ENCODE assay signal across 19 mouse cellular contexts in the genomic region with DNA sequence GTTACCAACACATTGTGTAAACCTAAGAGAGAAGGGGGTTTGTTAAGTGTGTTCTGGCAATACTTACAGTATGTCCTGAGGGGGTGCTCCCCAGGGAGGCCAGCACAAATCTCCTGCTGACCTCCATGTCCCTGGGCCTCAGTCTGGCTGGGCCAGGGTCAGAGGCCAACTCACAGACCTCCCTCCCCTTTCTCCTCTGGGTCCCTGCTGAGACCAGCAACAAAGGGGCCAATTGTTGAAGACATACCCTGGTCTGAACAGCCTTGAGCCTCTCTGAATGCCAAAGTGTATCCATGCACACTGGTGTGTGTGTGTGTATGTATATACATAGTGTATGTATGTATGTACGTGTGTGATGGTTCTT.
DNase-seq lines count a peak whose midpoint lies in the region; ATAC-seq and TF ChIP-seq lines count a peak whose summit lies in the region.
"Had no signal": no experiment of that assay in that cellular context is flagged by ENCODE, and none has a peak within 500 bp of the region (broad histone marks: within the 10 kb centered on the region; RNA-seq: fewer than 3 reads in every experiment).

No protein-coding gene starts in this region.

- peak; percentile 81 for DNase-seq in midbrain, embryonic 10.5 days (ENCODE audit: low spot score)
- DNase-seq in kidney, postnatal 0 days (ENCODE audit: low spot score) = no peak
- peak; percentile 64 for DNase-seq in retina, embryonic 14.5 days (ENCODE audit: low spot score)
- DNase-seq in cerebellum, adult 11-12 months = no peak
- no peak for DNase-seq in frontal cortex, postnatal 25 days (ENCODE audit: low spot score in 2 of 2)
- DNase-seq: adrenal gland, postnatal 10 days; cerebellum, postnatal 14 days; gastrocnemius, postnatal 14 days; left cerebral cortex, postnatal 4 days; lung, adult 2 months; right cerebral cortex, adult 18-20 months; thymus, adult 2 months had no signal

- H3K4me3 ChIP-seq in midbrain, embryonic 10.5 days = peak overlapping the region; percentile 14; the same call in 1 of the 2 replicates
- H3K4me3 ChIP-seq in midbrain, embryonic 13.5 days (replicated peaks) = no peak overlapping the region
- H3K4me3 ChIP-seq in embryonic facial prominence, embryonic 13.5 days = no peak overlapping the region
- no peak overlapping the region for H3K4me3 ChIP-seq in kidney, postnatal 0 days (replicated peaks; ENCODE audit: low read depth, low read length)
- H3K4me3 ChIP-seq: heart, embryonic 13.5 days; midbrain, embryonic 12.5 days; neural tube, embryonic 12.5 days had no signal

- peaks cover 48% of the 10 kb centered on the region for H3K4me1 ChIP-seq in midbrain, embryonic 10.5 days
- peaks cover 10% of the 10 kb centered on the region for H3K4me1 ChIP-seq in midbrain, embryonic 13.5 days (replicated peaks)
- peaks cover 46% of the 10 kb centered on the region for H3K4me1 ChIP-seq in embryonic facial prominence, embryonic 13.5 days
- peaks cover 13% of the 10 kb centered on the region for H3K4me1 ChIP-seq in kidney, postnatal 0 days (replicated peaks; ENCODE audit: insufficient read depth, low read length)

- H3K9ac ChIP-seq in midbrain, embryonic 13.5 days (replicated peaks) = no peak overlapping the region
- H3K9ac ChIP-seq in embryonic facial prominence, embryonic 13.5 days = no peak overlapping the region
- no peak overlapping the region for H3K9ac ChIP-seq in kidney, postnatal 0 days (ENCODE audit: low read depth, low read length)
- H3K9ac ChIP-seq: heart, embryonic 13.5 days; hindbrain, embryonic 14.5 days; midbrain, embryonic 12.5 days; neural tube, embryonic 12.5 days had no signal

- WGBS in midbrain, embryonic 10.5 days = 8% methylated on average over 1 of the region's 1 CpGs
- 8% methylated on average over 1 of the region's 1 CpGs for WGBS in midbrain, embryonic 13.5 days
- WGBS in embryonic facial prominence, embryonic 13.5 days = 16% methylated on average over 1 of the region's 1 CpGs
- WGBS in kidney, postnatal 0 days = 47% methylated on average over 1 of the region's 1 CpGs

- H3K27ac ChIP-seq in midbrain, embryonic 10.5 days (replicated peaks) = peak overlapping the region; percentile 79
- H3K27ac ChIP-seq in midbrain, embryonic 13.5 days = no peak overlapping the region
- H3K27ac ChIP-seq in embryonic facial prominence, embryonic 13.5 days = peak overlapping the region; percentile 60; the same call in 1 of the 2 replicates
- H3K27ac ChIP-seq in kidney, postnatal 0 days = peak overlapping the region; percentile 26; the same call in 1 of the 2 replicates
- H3K27ac ChIP-seq: heart, embryonic 13.5 days; hindbrain, embryonic 14.5 days; midbrain, embryonic 12.5 days; neural tube, embryonic 12.5 days had no signal

- H3K27me3 ChIP-seq in midbrain, embryonic 10.5 days (ENCODE audit: low read depth, poor library complexity, severe bottlenecking) = peaks cover 22% of the 10 kb centered on the region
- no peaks in the 10 kb centered on the region for H3K27me3 ChIP-seq in midbrain, embryonic 13.5 days
- H3K27me3 ChIP-seq in embryonic facial prominence, embryonic 13.5 days = peaks cover 42% of the 10 kb centered on the region
- no peaks in the 10 kb centered on the region for H3K27me3 ChIP-seq in kidney, postnatal 0 days (ENCODE audit: insufficient read depth, low read length)
- H3K27me3 ChIP-seq: neural tube, embryonic 12.5 days had no signal

- ATAC-seq in midbrain, embryonic 13.5 days = no peak
- peak; percentile 32 for ATAC-seq in embryonic facial prominence, embryonic 13.5 days (ENCODE audit: insufficient number of reproducible peaks, insufficient read depth, low FRiP score, low TSS enrichment, low read depth)
- peak; percentile 58; the same call in 1 of the 2 replicates for ATAC-seq in kidney, postnatal 0 days (replicated peaks; ENCODE audit: low FRiP score, low read depth)
- no peak for ATAC-seq in erythroblast, adult 5-6 weeks (replicated peaks; ENCODE audit: low FRiP score, poor library complexity, severe bottlenecking)

- no peak for TF ChIP-seq CTCF in kidney, postnatal 0 days (IDR thresholded peaks at IDR 0.05; ENCODE audit: low read depth)

- no peak overlapping the region for H3K4me2 ChIP-seq in midbrain, embryonic 13.5 days (replicated peaks)
- H3K4me2 ChIP-seq in embryonic facial prominence, embryonic 13.5 days = no peak overlapping the region; the same call in 1 of the 2 replicates
- H3K4me2 ChIP-seq in kidney, postnatal 0 days (ENCODE audit: low read length) = no peak overlapping the region
- H3K4me2 ChIP-seq: heart, embryonic 13.5 days; hindbrain, embryonic 14.5 days; midbrain, embryonic 12.5 days; neural tube, embryonic 12.5 days had no signal

- no peaks in the 10 kb centered on the region for H3K36me3 ChIP-seq in midbrain, embryonic 10.5 days
- no peaks in the 10 kb centered on the region for H3K36me3 ChIP-seq in midbrain, embryonic 13.5 days
- H3K36me3 ChIP-seq in embryonic facial prominence, embryonic 13.5 days = no peaks in the 10 kb centered on the region
- no peaks in the 10 kb centered on the region for H3K36me3 ChIP-seq in kidney, postnatal 0 days (ENCODE audit: insufficient read depth, low read length)
- H3K36me3 ChIP-seq: heart, embryonic 13.5 days; midbrain, embryonic 12.5 days; neural tube, embryonic 12.5 days had no signal

- H3K9me3 ChIP-seq in midbrain, embryonic 10.5 days (replicated peaks) = no peaks in the 10 kb centered on the region
- H3K9me3 ChIP-seq in midbrain, embryonic 13.5 days = no peaks in the 10 kb centered on the region
- no peaks in the 10 kb centered on the region for H3K9me3 ChIP-seq in embryonic facial prominence, embryonic 13.5 days
- no peaks in the 10 kb centered on the region for H3K9me3 ChIP-seq in kidney, postnatal 0 days (replicated peaks; ENCODE audit: low read length)
- H3K9me3 ChIP-seq: heart, embryonic 13.5 days; midbrain, embryonic 12.5 days; neural tube, embryonic 12.5 days had no signal

Comparison
In these comparisons a context has a peak if more than half of its experiments do, and no peak if none do; other contexts are left out.
1. DNase-seq: peak in midbrain, embryonic 10.5 days (single experiment) and retina, embryonic 14.5 days (single experiment); none in kidney, postnatal 0 days (single experiment), cerebellum, adult 11-12 months (single experiment) and frontal cortex, postnatal 25 days (0 of 2).
2. ATAC-seq: peak in embryonic facial prominence, embryonic 13.5 days (single experiment) and kidney, postnatal 0 days (single experiment); none in midbrain, embryonic 13.5 days (single experiment) and erythroblast, adult 5-6 weeks (single experiment).